Mouse (Mus musculus) C2C12 (cell line): ENCODE results near the gene Cd37. TPM values are rescaled to one million over a fixed set of nuclear protein-coding genes. Genes with fewer than 3 reads are reported as not detected.
"Not testable (repeated sequence)": the region's sequence is repeated elsewhere in the genome, so short reads cannot be mapped to it uniquely, and the experiment has no call there.

Source experiments
- H3K27me3 ChIP-seq: one replicate; pipeline ENCODE4 v1.6.1; 2011; ENCODE audit not compliant: control insufficient read depth, insufficient read depth, insufficient read length
- H3K36me3 ChIP-seq: one replicate; pipeline ENCODE4 v1.6.1; 2011; ENCODE audit not compliant: control insufficient read depth, insufficient read depth
- H3K4me3 ChIP-seq: one replicate; pipeline ENCODE4 v1.5.1; 2011; ENCODE audit warnings: mild to moderate bottlenecking, control low read depth; ENCODE audit not compliant: poor library complexity, insufficient read depth, severe bottlenecking
- H3K79me2 ChIP-seq: one replicate; pipeline ENCODE4 v1.6.1; 2011; ENCODE audit not compliant: control insufficient read depth, insufficient read depth
- H3K79me3 ChIP-seq: one replicate; pipeline ENCODE4 v1.6.1; 2011; ENCODE audit warnings: low read depth, control low read depth
- H3ac ChIP-seq: one replicate; pipeline ENCODE3; 2011; ENCODE audit warnings: low read depth; ENCODE audit not compliant: control insufficient read depth, insufficient read length
- CEBPB ChIP-seq: IDR thresholded peaks from one replicate; pipeline ENCODE4 v1.6.1; 2011; ENCODE audit warnings: low read depth, mild to moderate bottlenecking, control low read depth, moderate library complexity
- CTCF ChIP-seq: IDR thresholded peaks from one replicate; pipeline ENCODE4 v1.5.1; 2011; ENCODE audit not compliant: control insufficient read depth, insufficient read depth, insufficient read length
- FOSL1 ChIP-seq: IDR thresholded peaks from one replicate; pipeline ENCODE4 v1.8.0; 2011; ENCODE audit warnings: mild to moderate bottlenecking, low read length; ENCODE audit not compliant: poor library complexity, insufficient read depth, severe bottlenecking
- MAX ChIP-seq: IDR thresholded peaks from one replicate; pipeline ENCODE4 v1.6.1; 2011; ENCODE audit warnings: mild to moderate bottlenecking, control low read depth
- MYOD1 ChIP-seq: IDR thresholded peaks from one replicate; pipeline ENCODE4 v1.6.1; 2011; ENCODE audit warnings: low read depth; ENCODE audit not compliant: control insufficient read depth, insufficient read length
- MYOG ChIP-seq: IDR thresholded peaks from one replicate; pipeline ENCODE4 v1.6.1; 2011; ENCODE audit not compliant: control insufficient read depth, insufficient read length; ENCODE audit errors: extremely low read depth
- USF1 ChIP-seq: IDR thresholded peaks from one replicate; pipeline ENCODE4 v1.6.1; 2011; ENCODE audit warnings: low read depth, mild to moderate bottlenecking, control low read depth, moderate library complexity
- polyA plus RNA-seq: library from polyadenylated mRNA; unstranded; fragments of >200 nt; fragmentation: generic; extraction: Trizol; gene quantifications from one replicate; pipeline ENCODE4 v1.2.1, GENCODE M21; 2012; ENCODE audit warnings: missing spikeins

The Cd37 gene
- polyA plus RNA-seq, 1 experiment: 0.37 TPM

GRCm38 (mm10) chr7:45265518-45265917 lies 26.6 kb upstream of the Cd37 start:
- Histone ChIP-seq H3K4me3 (no peak overlapping the region), H3K27me3 (peaks cover 79% of the 10 kb centered on the region), H3K79me3 (no peaks in the 10 kb centered on the region), H3K36me3 (no peaks in the 10 kb centered on the region), H3K79me2 (no peaks in the 10 kb centered on the region), H3ac (no peak overlapping the region)
- TF ChIP-seq MYOG (no peak), FOSL1 (no peak), MAX (no peak), CEBPB (no peak), CTCF (no peak), MYOD1 (no peak), USF1 (no peak)

GRCm38 (mm10) chr7:45264348-45264747 lies 25.4 kb upstream of the Cd37 start:
- no peaks in the 10 kb centered on the region for H3K79me2 ChIP-seq
- no peak for TF ChIP-seq USF1
- TF ChIP-seq MYOG: no peak
- no peak for TF ChIP-seq FOSL1
- no peak for TF ChIP-seq MAX
- TF ChIP-seq CTCF: no peak
- no peak for TF ChIP-seq CEBPB
- no peak for TF ChIP-seq MYOD1
- no peak overlapping the region for H3ac ChIP-seq
- H3K4me3 ChIP-seq: no peak overlapping the region
- no peaks in the 10 kb centered on the region for H3K36me3 ChIP-seq
- H3K27me3 ChIP-seq: peaks cover 86% of the 10 kb centered on the region
- no peaks in the 10 kb centered on the region for H3K79me3 ChIP-seq

- Histone ChIP-seq H3K4me3 (no peak overlapping the region), H3K27me3 (peaks cover 85% of the 10 kb centered on the region), H3K79me2 (no peaks in the 10 kb centered on the region), H3ac (no peak overlapping the region), H3K79me3 (no peaks in the 10 kb centered on the region), H3K36me3 (no peaks in the 10 kb centered on the region)
- TF ChIP-seq FOSL1 (no peak), MYOG (no peak), MYOD1 (no peak), CTCF (no peak), MAX (no peak), USF1 (no peak), CEBPB (no peak)
These were observed 24.2 kb upstream of the Cd37 start for GRCm38 (mm10) chr7:45263006-45263607.

- Histone ChIP-seq H3K36me3 (no peaks in the 10 kb centered on the region), H3ac (no peak overlapping the region), H3K79me2 (no peaks in the 10 kb centered on the region), H3K79me3 (no peaks in the 10 kb centered on the region), H3K4me3 (no peak overlapping the region), H3K27me3 (peaks cover 85% of the 10 kb centered on the region)
- TF ChIP-seq MAX (no peak), FOSL1 (no peak), USF1 (no peak), MYOG (no peak), CEBPB (no peak), MYOD1 (no peak), CTCF (no peak)
These were observed 23.4 kb upstream of the Cd37 start for GRCm38 (mm10) chr7:45262266-45262665.

- Histone ChIP-seq H3K79me3 (no peaks in the 10 kb centered on the region), H3K79me2 (no peaks in the 10 kb centered on the region), H3ac (no peak overlapping the region), H3K4me3 (no peak overlapping the region), H3K27me3 (peaks cover 73% of the 10 kb centered on the region), H3K36me3 (no peaks in the 10 kb centered on the region)
- no peak for TF ChIP-seq MAX
- no peak for TF ChIP-seq MYOD1
- TF ChIP-seq MYOG: no peak
These were observed 20.4 kb upstream of the Cd37 start for GRCm38 (mm10) chr7:45259281-45259680.

- TF ChIP-seq MYOG (no peak), MAX (no peak), MYOD1 (no peak), USF1 (no peak), CEBPB (no peak), CTCF (no peak), FOSL1 (no peak)
- H3K79me2 ChIP-seq: no peaks in the 10 kb centered on the region
- no peaks in the 10 kb centered on the region for H3K36me3 ChIP-seq
- H3K27me3 ChIP-seq: peaks cover 63% of the 10 kb centered on the region
- no peak overlapping the region for H3K4me3 ChIP-seq
- no peak overlapping the region for H3ac ChIP-seq
- no peaks in the 10 kb centered on the region for H3K79me3 ChIP-seq
These were observed 18.3 kb upstream of the Cd37 start for GRCm38 (mm10) chr7:45257063-45257840.

- H3K36me3 ChIP-seq, H3ac ChIP-seq, H3K79me2 ChIP-seq, H3K4me3 ChIP-seq, H3K79me3 ChIP-seq: not testable (repeated sequence)
- peaks cover 49% of the 10 kb centered on the region for H3K27me3 ChIP-seq
These were observed 16.9 kb upstream of the Cd37 start for GRCm38 (mm10) chr7:45255822-45256221.
